Mouse (Mus musculus): ENCODE results near the gene Dph1. TPM values are rescaled to one million over a fixed set of nuclear protein-coding genes. Genes with fewer than 3 reads are reported as not detected.

The Dph1 gene
- polyA plus RNA-seq, 1 experiment from 2014 or later = 20.5 TPM

GRCm38 (mm10) chr11:75199951-75200350 is 8.9 kb upstream of the Dph1 start:
- no peak overlapping the region for H3K9ac ChIP-seq
- no peak for ATAC-seq

GRCm38 (mm10) chr11:75198792-75199191 is 7.8 kb upstream of the Dph1 start:
- peaks cover 50% of the 10 kb centered on the region for H3K4me1 ChIP-seq
- no peak overlapping the region for H3K4me3 ChIP-seq
- no peak overlapping the region for H3K27ac ChIP-seq
- ATAC-seq = no peak
- no peak overlapping the region for H3K4me2 ChIP-seq
- H3K36me3 ChIP-seq = no peaks in the 10 kb centered on the region
- peaks cover 95% of the 10 kb centered on the region for H3K27me3 ChIP-seq (replicated peaks)
- WGBS (ENCODE audit: insufficient replicate concordance) = 69% methylated on average over 4 of the region's 4 CpGs
- H3K9ac ChIP-seq = no peak overlapping the region
- H3K9me3 ChIP-seq (replicated peaks) = no peaks in the 10 kb centered on the region

More at GRCm38 (mm10) chr11:75199951-75200350, 8.9 kb upstream of the Dph1 start:
- Histone ChIP-seq H3K4me2 (no peak overlapping the region), H3K27ac (no peak overlapping the region), H3K9me3 (replicated peaks) (no peaks in the 10 kb centered on the region), H3K4me1 (peaks cover 50% of the 10 kb centered on the region), H3K27me3 (replicated peaks) (peaks cover 84% of the 10 kb centered on the region), H3K36me3 (no peaks in the 10 kb centered on the region), H3K4me3 (no peak overlapping the region)
- 67% methylated on average over 5 of the region's 5 CpGs for WGBS (ENCODE audit: insufficient replicate concordance)

- Histone ChIP-seq H3K27me3 (replicated peaks) (peaks cover 95% of the 10 kb centered on the region), H3K9me3 (replicated peaks) (no peaks in the 10 kb centered on the region), H3K4me3 (no peak overlapping the region), H3K4me1 (peaks cover 56% of the 10 kb centered on the region), H3K4me2 (no peak overlapping the region), H3K36me3 (no peaks in the 10 kb centered on the region), H3K27ac (no peak overlapping the region), H3K9ac (no peak overlapping the region)
- ATAC-seq = no peak
- 19% methylated on average over 7 of the region's 7 CpGs for WGBS (ENCODE audit: insufficient replicate concordance)
Observed at GRCm38 (mm10) chr11:75197956-75198355, 6.9 kb upstream of the Dph1 start.

GRCm38 (mm10) chr11:75196131-75196530 is 5.1 kb upstream of the Dph1 start:
- ATAC-seq = no peak
- Histone ChIP-seq H3K27ac (no peak overlapping the region), H3K36me3 (no peaks in the 10 kb centered on the region), H3K4me1 (peaks cover 44% of the 10 kb centered on the region), H3K9ac (no peak overlapping the region), H3K27me3 (replicated peaks) (peaks cover 100% of the 10 kb centered on the region), H3K4me2 (no peak overlapping the region), H3K9me3 (replicated peaks) (no peaks in the 10 kb centered on the region), H3K4me3 (no peak overlapping the region)
- 48% methylated on average over 6 of the region's 6 CpGs for WGBS (ENCODE audit: insufficient replicate concordance)

- Histone ChIP-seq H3K9ac (no peak overlapping the region), H3K27me3 (replicated peaks) (peaks cover 91% of the 10 kb centered on the region), H3K36me3 (no peaks in the 10 kb centered on the region), H3K4me3 (peak overlapping the region; percentile 60), H3K9me3 (replicated peaks) (no peaks in the 10 kb centered on the region), H3K4me1 (peaks cover 47% of the 10 kb centered on the region), H3K27ac (no peak overlapping the region), H3K4me2 (peak overlapping the region; percentile 75)
- 3% methylated on average over 39 of the region's 39 CpGs for WGBS (ENCODE audit: insufficient replicate concordance)
- ATAC-seq = no peak
Observed at GRCm38 (mm10) chr11:75194850-75195461, 3.9 kb upstream of the Dph1 start.

- peak overlapping the region; percentile 45; the same call in 1 of the 2 replicates for H3K9ac ChIP-seq
- H3K4me2 ChIP-seq = peak overlapping the region; percentile 75
- H3K9me3 ChIP-seq (replicated peaks) = no peaks in the 10 kb centered on the region
- peaks cover 85% of the 10 kb centered on the region for H3K27me3 ChIP-seq (replicated peaks)
- H3K36me3 ChIP-seq = no peaks in the 10 kb centered on the region
- H3K4me3 ChIP-seq = peak overlapping the region; percentile 60
- ATAC-seq = no peak
- peaks cover 52% of the 10 kb centered on the region for H3K4me1 ChIP-seq
- 1% methylated on average over 52 of the region's 52 CpGs for WGBS (ENCODE audit: insufficient replicate concordance)
- H3K27ac ChIP-seq = no peak overlapping the region
Observed at GRCm38 (mm10) chr11:75194121-75194849, 3.2 kb upstream of the Dph1 start.

- Histone ChIP-seq H3K36me3 (no peaks in the 10 kb centered on the region), H3K4me1 (peaks cover 60% of the 10 kb centered on the region), H3K27ac (no peak within 1 kb of the TSS), H3K9me3 (replicated peaks) (no peaks in the 10 kb centered on the region), H3K9ac (peak within 1 kb of the TSS; percentile 45), H3K4me2 (peak within 1 kb of the TSS; percentile 75), H3K4me3 (peak within 1 kb of the TSS; percentile 60), H3K27me3 (replicated peaks) (peaks cover 76% of the 10 kb centered on the region)
- WGBS (ENCODE audit: insufficient replicate concordance) = under 1% methylated on average over 81 of the region's 84 CpGs
- no peak for ATAC-seq
Observed at GRCm38 (mm10) chr11:75193256-75194071, 2.4 kb upstream of the Dph1 start, which contains the start of gene Rtn4rl1. TSS of gene Rtn4rl1 (plus strand) at chr11:75193783.

- Histone ChIP-seq H3K27ac (no peak overlapping the region), H3K27me3 (replicated peaks) (peaks cover 68% of the 10 kb centered on the region), H3K4me1 (peaks cover 58% of the 10 kb centered on the region), H3K9ac (no peak overlapping the region), H3K9me3 (replicated peaks) (no peaks in the 10 kb centered on the region), H3K4me2 (peak overlapping the region; percentile 75), H3K4me3 (peak overlapping the region; percentile 60), H3K36me3 (no peaks in the 10 kb centered on the region)
- 24% methylated on average over 13 of the region's 13 CpGs for WGBS (ENCODE audit: insufficient replicate concordance)
- ATAC-seq = no peak
Observed at GRCm38 (mm10) chr11:75192336-75193214, 1.5 kb upstream of the Dph1 start.

- Histone ChIP-seq H3K4me2 (no peak overlapping the region), H3K9me3 (replicated peaks) (no peaks in the 10 kb centered on the region), H3K36me3 (no peaks in the 10 kb centered on the region), H3K27ac (no peak overlapping the region), H3K4me1 (peaks cover 58% of the 10 kb centered on the region), H3K27me3 (replicated peaks) (peaks cover 60% of the 10 kb centered on the region), H3K9ac (no peak overlapping the region), H3K4me3 (no peak overlapping the region)
- WGBS (ENCODE audit: insufficient replicate concordance) = 60% methylated on average over 6 of the region's 6 CpGs
- no peak for ATAC-seq
Observed at GRCm38 (mm10) chr11:75191841-75192240, 800 bp upstream of the Dph1 start.

- WGBS (ENCODE audit: insufficient replicate concordance) = 2% methylated on average over 24 of the region's 24 CpGs
- Histone ChIP-seq H3K36me3 (peaks cover 8% of the 10 kb centered on the region), H3K4me2 (peak overlapping the region; percentile 90), H3K9ac (peak overlapping the region; percentile 76), H3K9me3 (replicated peaks) (no peaks in the 10 kb centered on the region), H3K27me3 (replicated peaks) (peaks cover 45% of the 10 kb centered on the region), H3K4me3 (peak overlapping the region; percentile 82), H3K4me1 (peaks cover 57% of the 10 kb centered on the region), H3K27ac (peak overlapping the region; percentile 84)
- peak; percentile 79 for ATAC-seq
Observed at GRCm38 (mm10) chr11:75190371-75190724, 693 bp downstream of the Dph1 start.

GRCm38 (mm10) chr11:75189713-75190370 is 1.2 kb downstream of the Dph1 start:
- peaks cover 40% of the 10 kb centered on the region for H3K27me3 ChIP-seq (replicated peaks)
- peak overlapping the region; percentile 82 for H3K4me3 ChIP-seq
- H3K9ac ChIP-seq = peak overlapping the region; percentile 76
- peaks cover 52% of the 10 kb centered on the region for H3K4me1 ChIP-seq
- ATAC-seq = peak; percentile 82
- H3K9me3 ChIP-seq (replicated peaks) = no peaks in the 10 kb centered on the region
- H3K27ac ChIP-seq = peak overlapping the region; percentile 84
- WGBS (ENCODE audit: insufficient replicate concordance) = 0% methylated on average over 22 of the region's 22 CpGs
- peaks cover 13% of the 10 kb centered on the region for H3K36me3 ChIP-seq
- peak overlapping the region; percentile 90 for H3K4me2 ChIP-seq
